Mouse (Mus musculus): Measurements from ENCODE around the gene Htt. TPM values are rescaled to one million over a fixed set of nuclear protein-coding genes. Genes with fewer than 3 reads are reported as not detected.

Gene Htt
- polyA plus RNA-seq, 1 experiment from 2014 or later, result 24.6 TPM

MicroRNAs within 50 kb of the gene (microRNA counts, 519-probe panel; counts per million panel counts)
- microRNA mmu-miR-467g, result not detected

Other genes starting within 250 kb of the Htt start
- 4.3 TPM in 2 replicates for gene Tnip2, start 247.7 kb upstream of the Htt start, polyA plus RNA-seq (2014; fragmentation: Nextera tagmentation; extraction: Ambion mirVana)
- gene Sh3bp2, start 235.9 kb upstream of the Htt start, polyA plus RNA-seq (2014; fragmentation: Nextera tagmentation; extraction: Ambion mirVana), result 10.8 and 12.6 TPM in 2 replicates
- gene Add1, start 188.1 kb upstream of the Htt start, polyA plus RNA-seq (2014; fragmentation: Nextera tagmentation; extraction: Ambion mirVana), result 161 and 167 TPM in 2 replicates
- 70.5 and 75.5 TPM in 2 replicates for gene Mfsd10, start 124.5 kb upstream of the Htt start, polyA plus RNA-seq (2014; fragmentation: Nextera tagmentation; extraction: Ambion mirVana)
- 31.0 and 32.6 TPM in 2 replicates for gene Nop14, start 101.6 kb upstream of the Htt start, polyA plus RNA-seq (2014; fragmentation: Nextera tagmentation; extraction: Ambion mirVana)
- 2.2 TPM in 2 replicates for gene Grk4, start 101.4 kb upstream of the Htt start, polyA plus RNA-seq (2014; fragmentation: Nextera tagmentation; extraction: Ambion mirVana)
- 1.7 and 2.7 TPM in 2 replicates for gene Msantd1, start 146.3 kb downstream of the Htt start, polyA plus RNA-seq (2014; fragmentation: Nextera tagmentation; extraction: Ambion mirVana)
- gene Rgs12, start 187.7 kb downstream of the Htt start, polyA plus RNA-seq (2014; fragmentation: Nextera tagmentation; extraction: Ambion mirVana), result 37.1 and 41.4 TPM in 2 replicates

All from hindbrain, embryonic 11.5 days (tissue).